Mouse (Mus musculus) heart, postnatal 4 days (tissue): ENCODE results near the gene Lrfn3. TPM values are rescaled to one million over a fixed set of nuclear protein-coding genes. Genes with fewer than 3 reads are reported as not detected.

Experiments used
- DNase-seq: peaks from one replicate; pipeline ENCODE4 v3.0.0; 2021
- total RNA-seq, 2 experiments: library from RNA; stranded (reverse); gene quantifications; 2 replicates each; pipeline ENCODE4 v1.2.3; 2021

Lrfn3 gene
- 1 to 10 TPM; 1.4 to 2.2 TPM for total RNA-seq

- peak; percentile 20 for DNase-seq
Observed at GRCm38 (mm10) chr7:30362652-30363343, at the start of gene Lrfn3. TSS of gene Lrfn3 (minus strand) at chr7:30362772.

GRCm38 (mm10) chr7:30411023-30411422, 48.5 kb upstream of the Lrfn3 start:
- DNase-seq: no peak

- DNase-seq: no peak
Observed at GRCm38 (mm10) chr7:30409789-30410188, 47.2 kb upstream of the Lrfn3 start.

GRCm38 (mm10) chr7:30408639-30409038, 46.1 kb upstream of the Lrfn3 start:
- no peak for DNase-seq

GRCm38 (mm10) chr7:30402343-30402742, 39.8 kb upstream of the Lrfn3 start:
- no peak for DNase-seq

GRCm38 (mm10) chr7:30399671-30400070, 37.1 kb upstream of the Lrfn3 start:
- DNase-seq: no peak

- DNase-seq: no peak
Observed at GRCm38 (mm10) chr7:30394871-30395270, 32.3 kb upstream of the Lrfn3 start.

- DNase-seq: peak; percentile 26
Observed at GRCm38 (mm10) chr7:30394379-30394778, 31.8 kb upstream of the Lrfn3 start.

GRCm38 (mm10) chr7:30393631-30394030, 31.1 kb upstream of the Lrfn3 start:
- no peak for DNase-seq

GRCm38 (mm10) chr7:30392746-30393520, 30.4 kb upstream of the Lrfn3 start:
- no peak for DNase-seq

- no peak for DNase-seq
Observed at GRCm38 (mm10) chr7:30384106-30384505, 21.5 kb upstream of the Lrfn3 start.

- DNase-seq: no peak
Observed at GRCm38 (mm10) chr7:30380061-30380460, 17.5 kb upstream of the Lrfn3 start.

GRCm38 (mm10) chr7:30373501-30373962, 11.0 kb upstream of the Lrfn3 start:
- peak; percentile 92 for DNase-seq

- DNase-seq: no peak
Observed at GRCm38 (mm10) chr7:30367466-30367865, 4.9 kb upstream of the Lrfn3 start.

- no peak for DNase-seq
Observed at GRCm38 (mm10) chr7:30363344-30363738, 769 bp upstream of the Lrfn3 start.

GRCm38 (mm10) chr7:30360028-30360427, 2.5 kb downstream of the Lrfn3 start:
- no peak for DNase-seq

GRCm38 (mm10) chr7:30359276-30359865, 3.2 kb downstream of the Lrfn3 start:
- DNase-seq: no peak

GRCm38 (mm10) chr7:30358378-30359186, 4.0 kb downstream of the Lrfn3 start:
- DNase-seq: no peak

GRCm38 (mm10) chr7:30354059-30354458, 8.5 kb downstream of the Lrfn3 start:
- no peak for DNase-seq

GRCm38 (mm10) chr7:30353279-30353822, 9.2 kb downstream of the Lrfn3 start:
- DNase-seq: peak; percentile 81

GRCm38 (mm10) chr7:30347828-30348227, 14.7 kb downstream of the Lrfn3 start:
- DNase-seq: peak; percentile 65
